Mouse (Mus musculus) stomach, postnatal 0 days (tissue): ENCODE measurements around the gene Mertk.
A peak's percentile ranks its signal among the peaks of the same experiment; 100 is the strongest.

Experiments used
- CTCF ChIP-seq: IDR thresholded peaks from 2 replicates; pipeline ENCODE4 v1.5.1; 2016; ENCODE audit warnings: antibody characterized with exemption, low read depth, mild to moderate bottlenecking, moderate library complexity
- EP300 ChIP-seq: optimal IDR thresholded peaks from 2 replicates; pipeline ENCODE3; 2016; ENCODE audit warnings: antibody characterized with exemption

DNA sequence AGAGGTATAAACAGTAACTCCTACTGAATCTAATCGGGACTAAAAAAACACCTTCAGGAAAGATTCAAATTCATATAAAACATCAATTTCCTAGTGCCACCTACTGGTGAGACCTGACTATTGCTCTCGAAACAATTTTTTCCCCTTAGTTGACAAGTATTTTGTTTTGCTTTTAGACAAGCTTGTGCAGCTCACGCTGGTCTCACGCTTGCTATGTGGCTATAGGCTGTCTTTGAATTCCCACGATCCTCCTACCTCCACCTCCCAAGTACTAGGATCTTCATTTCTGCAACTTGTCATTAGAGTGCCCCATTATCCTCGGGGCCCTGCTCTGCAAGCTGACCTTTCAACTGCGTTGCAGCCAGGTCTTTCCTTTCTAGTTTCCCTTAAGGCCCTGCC is 118.6 kb downstream of the Mertk start:
- TF ChIP-seq EP300 (no peak), CTCF (peak; percentile 87)
